Mouse (Mus musculus) heart, adult 2 months (tissue): ENCODE data around the gene Kcnj2. TPM values are rescaled to one million over a fixed set of nuclear protein-coding genes. Genes with fewer than 3 reads are reported as not detected.

Experiments used
- DNase-seq, 2 experiments: peaks; one replicate each; pipeline ENCODE4 v3.0.0; 2021
- H3K27ac ChIP-seq: fragments of 200-600 bp; 2 replicates; pipeline ENCODE4 v1.8.1; 2022
- H3K27me3 ChIP-seq: fragments of 200-500 bp; 2 replicates; pipeline ENCODE4 v1.6.1; 2012; ENCODE audit warnings: mild to moderate bottlenecking, low read length, inconsistent platforms, mixed read lengths; ENCODE audit not compliant: control insufficient read depth, insufficient read depth
- H3K36me3 ChIP-seq: fragments of 200-500 bp; 2 replicates; pipeline ENCODE4 v1.6.1; 2012; ENCODE audit warnings: low read length, inconsistent platforms; ENCODE audit not compliant: control insufficient read depth, insufficient read depth
- H3K4me1 ChIP-seq: fragments of 200-500 bp; 2 replicates; pipeline ENCODE4 v1.6.1; 2011; ENCODE audit warnings: low read length; ENCODE audit not compliant: control insufficient read depth, insufficient read depth
- H3K4me3 ChIP-seq: fragments of 200-600 bp; 2 replicates; pipeline ENCODE4 v1.8.1; 2022
- H3K79me2 ChIP-seq: fragments of 200-500 bp; replicated peaks from 2 replicates; pipeline ENCODE4 v1.6.1; 2012; ENCODE audit warnings: mild to moderate bottlenecking, inconsistent platforms, low read length, moderate library complexity, mixed read lengths; ENCODE audit not compliant: control insufficient read depth, insufficient read depth
- H3K9ac ChIP-seq: fragments of 200-500 bp; 2 replicates; pipeline ENCODE4 v1.6.1; 2012; ENCODE audit warnings: low read depth, mild to moderate bottlenecking, control low read depth, inconsistent platforms, low read length, mixed read lengths
- CTCF ChIP-seq: fragments of 200-600 bp; IDR thresholded peaks from 2 replicates; pipeline ENCODE4 v1.8.1; 2022; ENCODE audit warnings: antibody characterized with exemption, mild to moderate bottlenecking, moderate library complexity
- EP300 ChIP-seq: fragments of 200-500 bp; IDR thresholded peaks from 2 replicates; pipeline ENCODE4 v1.6.1; 2011; ENCODE audit warnings: low read depth, low read length, control low read depth; ENCODE audit not compliant: insufficient read depth
- POLR2A ChIP-seq: fragments of 200-500 bp; IDR thresholded peaks from 2 replicates; pipeline ENCODE4 v1.6.1; 2011; ENCODE audit warnings: mild to moderate bottlenecking, low read depth, low read length, control low read depth; ENCODE audit not compliant: insufficient read depth
- WGBS: fragments of 180-500 bp; shearing (Covaris S2); methylation state at CpG from one replicate; pipeline ENCODE4 v1.1.7; 2018; 5-methylcytosine and 5-hydroxymethylcytosine counted together
- intact Hi-C: fragments of 180-260 bp; cut with DNase I; formaldehyde crosslinking; loops from one replicate; pipeline ENCODE4 v1.15.1; 2025
- long read RNA-seq: library from polyadenylated mRNA; stranded (forward); transcript quantifications from one replicate; pipeline ENCODE4 v2.0.0, GENCODE M21; 2021
- polyA plus RNA-seq: library from polyadenylated mRNA; depleted of rRNA; stranded (reverse); fragments of >200 nt; gene quantifications from 2 replicates; pipeline ENCODE4 v1.2.3, GENCODE M21; 2012; rRNA removed
- total RNA-seq, 2 experiments: library from RNA; stranded (reverse); gene quantifications; 2 replicates each; pipeline ENCODE4 v1.2.3; 2021

Kcnj2 gene
- 10 to 100 TPM; 25.0 to 48.7 TPM for total RNA-seq
- 10.1 and 25.8 TPM in 2 replicates for polyA plus RNA-seq
- long read RNA-seq, partial matches to known transcripts, result 0 of 1 reads
- long read RNA-seq, other reads (novel, unspliced or antisense), result 1 of 1 reads

DNA sequence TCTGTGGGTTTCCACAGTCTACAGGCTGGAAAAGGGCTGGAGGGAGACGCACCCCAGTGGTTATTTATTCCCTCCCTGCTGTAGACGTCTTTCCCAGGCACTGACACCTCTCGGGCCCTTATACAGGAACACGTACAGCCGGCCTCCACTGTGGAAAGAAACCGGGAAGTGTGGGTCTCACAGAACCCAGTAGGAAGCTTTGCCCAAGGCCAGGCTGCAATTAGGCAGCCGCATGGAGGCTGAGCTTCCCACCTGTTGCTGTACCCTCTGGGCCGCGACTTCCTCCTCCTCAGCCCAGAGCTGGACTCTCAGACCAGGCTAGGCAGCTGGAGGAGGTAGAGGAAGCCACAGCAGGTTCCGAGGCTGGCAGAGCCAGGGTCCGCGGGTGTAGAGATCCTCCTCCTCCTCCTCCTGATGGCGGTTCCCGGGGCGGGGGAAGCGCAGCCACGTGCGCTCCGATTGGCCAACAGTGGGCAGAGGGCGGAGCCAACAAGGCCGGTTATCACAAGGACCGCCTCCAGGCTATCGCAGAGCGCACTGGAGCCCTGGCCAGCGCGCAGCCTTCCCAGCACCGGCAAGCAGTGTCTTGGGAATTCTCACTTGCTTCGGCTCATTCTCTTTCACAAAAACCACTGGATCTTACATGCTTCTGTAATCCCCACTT, at the start of gene Kcnj2:
Kcnj2 (plus strand) TSS at position 530 of the 664 bp plus-strand sequence.
- Histone ChIP-seq H3K27me3 (no peaks in the 10 kb centered on the region), H3K79me2 (no peaks in the 10 kb centered on the region), H3K4me3 (peak within 1 kb of the TSS; percentile 63), H3K4me1 (peaks cover 2% of the 10 kb centered on the region; the same call in 1 of the 2 replicates), H3K9ac (peak within 1 kb of the TSS; percentile 71), H3K27ac (peak within 1 kb of the TSS; percentile 89), H3K36me3 (peaks cover 1% of the 10 kb centered on the region)
- under 1% methylated on average over 28 of the region's 28 CpGs for WGBS
- TF ChIP-seq POLR2A (peak; percentile 100), EP300 (no peak; the same call in 1 of the 2 replicates), CTCF (peak; percentile 36)
- intact Hi-C loops, result loop anchor here (1.0 to 10.0 kb wide), 6 partner anchors 47 to 529 kb away; no protein-coding TSS in a partner anchor
- peak; percentile 95 to 97 for DNase-seq

DNA sequence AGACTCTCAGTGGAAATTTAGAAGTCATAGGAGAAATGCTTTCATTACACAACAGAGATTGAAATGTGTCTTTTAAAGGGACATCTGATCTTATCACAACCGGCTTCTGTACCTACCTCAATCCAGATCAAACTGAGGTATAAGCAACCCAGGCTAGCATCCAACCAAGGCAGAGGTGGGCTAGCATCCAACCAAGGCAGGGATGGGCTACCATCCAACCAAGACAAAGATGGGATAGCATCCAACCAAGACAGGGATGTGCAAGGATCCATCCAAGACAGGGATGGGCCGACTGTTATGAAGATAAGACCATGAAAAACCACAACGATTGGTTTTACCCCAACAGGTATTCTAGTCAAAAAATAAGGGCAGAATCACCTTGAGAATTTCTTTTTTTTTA, 49.8 kb upstream of the Kcnj2 start:
- intact Hi-C loops, result no loop called here
- Histone ChIP-seq H3K27ac (no peak overlapping the region), H3K36me3 (no peaks in the 10 kb centered on the region), H3K9ac (no peak overlapping the region), H3K79me2 (no peaks in the 10 kb centered on the region), H3K4me3 (no peak overlapping the region), H3K27me3 (no peaks in the 10 kb centered on the region), H3K4me1 (no peaks in the 10 kb centered on the region)
- no peak for DNase-seq
- TF ChIP-seq POLR2A, result no peak
- no peak for TF ChIP-seq CTCF
- no peak for TF ChIP-seq EP300
- WGBS, result 85% methylated on average over 3 of the region's 3 CpGs

DNA sequence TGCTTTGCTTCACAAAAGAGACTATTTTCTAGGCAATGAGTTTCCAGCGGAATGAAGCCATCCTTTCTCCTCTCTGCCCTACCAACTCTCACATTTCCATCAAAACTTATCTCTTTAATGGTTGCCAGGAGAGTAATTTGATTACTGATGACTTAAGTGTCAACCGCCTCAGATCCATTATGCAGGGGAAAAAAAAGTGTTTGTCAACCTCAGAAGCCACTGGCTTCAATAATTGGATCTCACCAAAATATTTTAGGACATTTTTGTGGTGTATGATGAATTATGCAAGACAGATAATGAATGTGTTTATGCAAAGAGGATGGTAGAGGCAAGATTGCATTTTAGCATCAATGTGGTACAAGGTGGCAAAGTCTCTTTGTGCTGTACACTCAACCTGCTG, 45.8 kb upstream of the Kcnj2 start:
- DNase-seq, result no peak
- no peaks in the 10 kb centered on the region for H3K36me3 ChIP-seq
- no peak overlapping the region for H3K4me3 ChIP-seq
- H3K4me1 ChIP-seq, result no peaks in the 10 kb centered on the region
- intact Hi-C loops, result no loop called here
- H3K9ac ChIP-seq, result no peak overlapping the region
- H3K27me3 ChIP-seq, result no peaks in the 10 kb centered on the region
- TF ChIP-seq EP300 (no peak), POLR2A (no peak), CTCF (no peak)
- no peaks in the 10 kb centered on the region for H3K79me2 ChIP-seq
- 58% methylated on average over 2 of the region's 2 CpGs for WGBS
- no peak overlapping the region for H3K27ac ChIP-seq

DNA sequence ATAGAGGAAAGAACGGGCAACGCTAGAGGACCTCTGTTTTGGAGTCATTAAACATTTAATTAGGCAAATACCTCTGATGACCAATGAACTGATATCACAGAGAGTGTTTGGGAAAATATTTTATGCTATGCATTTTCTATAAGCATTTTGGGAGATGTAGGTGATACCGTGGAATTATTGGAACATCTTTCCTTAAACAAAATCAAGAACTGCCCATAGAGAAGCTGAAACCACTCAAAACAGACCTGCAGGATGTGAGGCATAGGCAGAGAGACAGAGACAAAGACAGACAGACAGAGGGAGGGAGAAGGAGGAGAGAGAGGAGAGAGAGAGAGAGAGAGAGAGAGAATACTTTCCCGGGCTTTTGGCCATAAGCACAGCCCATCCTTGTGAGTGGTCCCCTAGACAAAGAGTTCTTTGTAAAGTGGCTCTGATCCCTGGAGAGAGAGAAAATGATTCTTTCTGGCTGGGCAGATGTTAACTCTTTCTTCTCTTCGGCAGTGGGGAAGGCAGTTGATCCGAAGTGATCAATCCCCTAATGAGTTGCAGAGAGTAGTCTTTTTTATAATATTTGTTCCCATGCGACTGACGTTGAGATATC, 43.2 kb upstream of the Kcnj2 start:
- TF ChIP-seq EP300, result no peak
- TF ChIP-seq CTCF, result no peak
- no peak for TF ChIP-seq POLR2A
- no peak for DNase-seq
- H3K79me2 ChIP-seq, result no peaks in the 10 kb centered on the region
- no peak overlapping the region for H3K4me3 ChIP-seq
- intact Hi-C loops, result no loop called here
- H3K27ac ChIP-seq, result no peak overlapping the region
- 72% methylated on average over 8 of the region's 8 CpGs for WGBS
- H3K9ac ChIP-seq, result no peak overlapping the region
- no peaks in the 10 kb centered on the region for H3K27me3 ChIP-seq
- H3K36me3 ChIP-seq, result no peaks in the 10 kb centered on the region
- no peaks in the 10 kb centered on the region for H3K4me1 ChIP-seq

DNA sequence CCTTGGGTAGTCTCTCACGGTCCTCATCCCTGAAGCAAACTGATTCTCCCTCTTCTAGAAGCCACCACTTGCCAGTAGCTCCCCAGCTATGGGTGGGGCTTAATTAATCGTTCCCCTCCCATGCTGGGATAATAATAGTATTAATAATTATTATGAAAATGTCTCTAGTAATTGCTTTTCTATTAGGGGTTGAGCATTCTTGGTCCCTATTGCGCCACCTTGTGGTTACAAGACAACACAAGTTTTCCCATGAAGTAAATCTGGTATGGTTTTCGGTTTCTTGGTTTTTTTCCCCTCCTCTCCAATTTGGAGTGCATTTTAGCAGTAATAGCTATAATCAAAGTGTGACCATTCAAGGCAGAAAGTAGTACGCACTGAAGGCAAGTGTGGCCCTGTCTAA, 23.8 kb upstream of the Kcnj2 start:
- Histone ChIP-seq H3K36me3 (no peaks in the 10 kb centered on the region), H3K4me1 (no peaks in the 10 kb centered on the region), H3K4me3 (no peak overlapping the region), H3K27me3 (no peaks in the 10 kb centered on the region), H3K9ac (no peak overlapping the region), H3K79me2 (no peaks in the 10 kb centered on the region), H3K27ac (no peak overlapping the region)
- WGBS, result 41% methylated on average over 5 of the region's 5 CpGs
- TF ChIP-seq CTCF, result peak; percentile 88
- TF ChIP-seq POLR2A, result no peak
- TF ChIP-seq EP300, result no peak
- no peak for DNase-seq
- intact Hi-C loops, result loop anchor here (1.0 to 2.0 kb wide), 2 partner anchors 469 to 505 kb away; no protein-coding TSS in a partner anchor

DNA sequence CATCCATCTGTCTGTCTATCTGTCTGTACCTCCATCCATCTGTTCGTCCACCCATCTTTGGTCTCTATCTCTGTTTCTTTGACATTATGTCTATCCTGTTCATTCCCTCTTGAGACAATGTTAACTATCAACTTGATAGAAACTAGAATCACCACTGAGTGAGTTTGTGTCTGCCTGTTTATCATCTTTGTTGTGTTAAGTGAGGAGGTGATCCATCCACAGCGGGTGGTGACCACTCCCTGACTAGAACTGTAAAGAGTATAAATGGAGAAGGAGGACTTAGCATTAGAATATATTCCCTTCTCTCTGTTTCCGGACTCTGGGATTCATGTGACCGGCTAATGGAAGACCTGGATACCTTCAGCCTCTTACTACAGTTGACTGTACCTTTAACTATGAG, 22.7 kb upstream of the Kcnj2 start:
- WGBS, result 96% methylated on average over 4 of the region's 4 CpGs
- Histone ChIP-seq H3K36me3 (no peaks in the 10 kb centered on the region), H3K4me1 (no peaks in the 10 kb centered on the region), H3K79me2 (no peaks in the 10 kb centered on the region), H3K4me3 (no peak overlapping the region), H3K27me3 (no peaks in the 10 kb centered on the region), H3K27ac (no peak overlapping the region), H3K9ac (no peak overlapping the region)
- no peak for TF ChIP-seq CTCF
- no peak for TF ChIP-seq POLR2A
- TF ChIP-seq EP300, result no peak
- intact Hi-C loops, result loop anchor here (2.0 kb wide), 1 partner anchor 470 kb away; no protein-coding TSS in a partner anchor
- DNase-seq, result no peak
